Mouse (Mus musculus) MEL (cell line): ENCODE measurements at regions not wholly inside any gene's neighbourhood (a gene's known extent, or its start where the extent isn't known, plus 50 kb on each side); places are given as distances from the start of the nearest gene placed in this dataset.

ENCODE experiments used
- DNase-seq: peaks from one replicate; pipeline ENCODE4 v3.0.0; 2011; ENCODE audit warnings: low read depth, low spot score
- H3K27ac ChIP-seq: 2 replicates; pipeline ENCODE4 v1.5.1; 2012; ENCODE audit warnings: low read depth, mild to moderate bottlenecking, control low read depth, low read length, moderate library complexity; ENCODE audit not compliant: control insufficient read depth
- H3K27me3 ChIP-seq, 2 experiments: fragments of 150-350 bp in 1 of 2; sonication (generic) in 1 of 2; 2 replicates each; pipeline ENCODE4 v1.6.1; 2012; ENCODE audit warnings: low read length in 2 of 2, mild to moderate bottlenecking in 2 of 2, improper control_type of control experiment in 1 of 2, moderate library complexity in 1 of 2; ENCODE audit not compliant: insufficient read depth in 2 of 2, control insufficient read depth in 1 of 2
- H3K36me3 ChIP-seq, 2 experiments: 2 replicates each; pipeline ENCODE4 v1.6.1; 2012 to 2014; ENCODE audit warnings: low read length in 2 of 2, improper control_type of control experiment in 1 of 2, inconsistent platforms in 1 of 2, mild to moderate bottlenecking in 1 of 2; ENCODE audit not compliant: insufficient read depth in 2 of 2, control insufficient read depth in 1 of 2
- H3K4me1 ChIP-seq, 2 experiments: fragments of 150-350 bp in 1 of 2; sonication (generic) in 1 of 2; 2 replicates each; pipeline ENCODE4 v1.6.1; 2012; ENCODE audit warnings: low read length in 2 of 2, improper control_type of control experiment in 1 of 2, mild to moderate bottlenecking in 1 of 2; ENCODE audit not compliant: insufficient read depth in 2 of 2, control insufficient read depth in 1 of 2
- H3K4me3 ChIP-seq, 2 experiments: fragments of 150-350 bp in 1 of 2; sonication (generic) in 1 of 2; 2 replicates each; pipeline ENCODE4 v1.5.1; 2012; ENCODE audit warnings: low read depth in 2 of 2, low read length in 2 of 2, mild to moderate bottlenecking in 2 of 2, moderate library complexity in 2 of 2, control low read depth in 1 of 2, improper control_type of control experiment in 1 of 2; ENCODE audit not compliant: control insufficient read depth in 1 of 2, insufficient read depth in 1 of 2
- H3K79me2 ChIP-seq: 2 replicates; pipeline ENCODE4 v1.6.1; 2012; ENCODE audit warnings: mild to moderate bottlenecking, low read length, moderate library complexity; ENCODE audit not compliant: control insufficient read depth, poor library complexity, insufficient read depth
- H3K9ac ChIP-seq: 2 replicates; pipeline ENCODE4 v1.6.1; 2012; ENCODE audit warnings: low read depth, mild to moderate bottlenecking, control low read depth, low read length, moderate library complexity; ENCODE audit not compliant: control insufficient read depth, poor library complexity, severe bottlenecking
- H3K9me3 ChIP-seq: fragments of 150-350 bp; sonication (generic); replicated peaks from 2 replicates; pipeline ENCODE4 v1.6.1; 2012; ENCODE audit warnings: mild to moderate bottlenecking, low read length, improper control_type of control experiment, moderate library complexity; ENCODE audit not compliant: insufficient read depth
- BHLHE40 ChIP-seq: IDR thresholded peaks from 2 replicates; pipeline ENCODE4 v1.6.1; 2012; ENCODE audit warnings: low read depth, mild to moderate bottlenecking, inconsistent platforms, low read length, improper control_type of control experiment, borderline replicate concordance
- CHD2 ChIP-seq: IDR thresholded peaks from 2 replicates; pipeline ENCODE4 v1.6.1; 2011; ENCODE audit warnings: low read length, improper control_type of control experiment
- CTCF ChIP-seq, 3 experiments: IDR thresholded peaks in 2 of 3; conservative IDR thresholded peaks in 1 of 3; 2 replicates each; pipeline ENCODE4 v1.5.1; 2011 to 2012; ENCODE audit warnings: low read length in 3 of 3, low read depth in 2 of 3, mild to moderate bottlenecking in 2 of 3, improper control_type of control experiment in 1 of 3, inconsistent platforms in 1 of 3, mixed read lengths in 1 of 3, moderate library complexity in 1 of 3; ENCODE audit not compliant: control insufficient read depth in 1 of 3, insufficient read depth in 1 of 3, poor library complexity in 1 of 3, severe bottlenecking in 1 of 3
- EP300 ChIP-seq, 2 experiments: IDR thresholded peaks; 2 replicates each; pipeline ENCODE4 v1.6.1; 2011; ENCODE audit warnings: improper control_type of control experiment in 2 of 2, low read length in 2 of 2, low read depth in 1 of 2, mild to moderate bottlenecking in 1 of 2
- GABPA ChIP-seq: IDR thresholded peaks from 2 replicates; pipeline ENCODE4 v1.6.1; 2012; ENCODE audit warnings: low read depth, mild to moderate bottlenecking, inconsistent platforms, low read length, improper control_type of control experiment, moderate library complexity
- KAT2A ChIP-seq: conservative IDR thresholded peaks from 2 replicates; pipeline ENCODE4 v1.6.1; 2012; ENCODE audit warnings: low read depth, low read length, improper control_type of control experiment, inconsistent platforms
- MAFK ChIP-seq: IDR thresholded peaks from 2 replicates; pipeline ENCODE4 v1.6.1; 2011; ENCODE audit warnings: low read depth, mild to moderate bottlenecking, low read length, improper control_type of control experiment, borderline replicate concordance
- MAX ChIP-seq: IDR thresholded peaks from 2 replicates; pipeline ENCODE4 v1.6.1; 2011; ENCODE audit warnings: low read length, improper control_type of control experiment
- MXI1 ChIP-seq: IDR thresholded peaks from 2 replicates; pipeline ENCODE4 v1.6.1; 2011; ENCODE audit warnings: mild to moderate bottlenecking, low read depth, low read length, improper control_type of control experiment
- MYB ChIP-seq: IDR thresholded peaks from 2 replicates; pipeline ENCODE4 v1.6.1; 2011; ENCODE audit warnings: mild to moderate bottlenecking, low read depth, low read length, improper control_type of control experiment
- POLR2A ChIP-seq, 2 experiments: IDR thresholded peaks; 2 replicates each; pipeline ENCODE4 v1.6.1; 2011 to 2012; ENCODE audit warnings: low read length in 2 of 2, mild to moderate bottlenecking in 2 of 2, control low read depth in 1 of 2, improper control_type of control experiment in 1 of 2, low read depth in 1 of 2, moderate library complexity in 1 of 2; ENCODE audit not compliant: control insufficient read depth in 1 of 2, insufficient read depth in 1 of 2, poor library complexity in 1 of 2
- POLR2AphosphoS2 ChIP-seq: IDR thresholded peaks from 2 replicates; pipeline ENCODE4 v1.6.1; 2011; ENCODE audit warnings: low read length, improper control_type of control experiment
- POLR2AphosphoS5 ChIP-seq: IDR thresholded peaks from 2 replicates; pipeline ENCODE4 v1.6.1; 2012; ENCODE audit warnings: low read depth, borderline replicate concordance, mild to moderate bottlenecking, inconsistent platforms, low read length, moderate library complexity, mixed read lengths
- RAD21 ChIP-seq: IDR thresholded peaks from 2 replicates; pipeline ENCODE4 v1.6.1; 2011; ENCODE audit warnings: mild to moderate bottlenecking, low read depth, low read length, improper control_type of control experiment
- SMC3 ChIP-seq: IDR thresholded peaks from 2 replicates; pipeline ENCODE4 v1.6.1; 2011; ENCODE audit warnings: low read depth, low read length, improper control_type of control experiment
- TAL1 ChIP-seq: IDR thresholded peaks from 2 replicates; pipeline ENCODE4 v1.6.1; 2012; ENCODE audit warnings: mild to moderate bottlenecking, inconsistent platforms, low read length, moderate library complexity, mixed read lengths
- TBP ChIP-seq: IDR thresholded peaks from 2 replicates; pipeline ENCODE4 v1.8.0; 2011; ENCODE audit warnings: low read depth, low read length, improper control_type of control experiment
- TCF12 ChIP-seq: IDR thresholded peaks from 2 replicates; pipeline ENCODE4 v1.6.1; 2014; ENCODE audit warnings: low read depth, mild to moderate bottlenecking, inconsistent platforms, low read length, improper control_type of control experiment, moderate library complexity
- UBTF ChIP-seq: IDR thresholded peaks from 2 replicates; pipeline ENCODE4 v1.6.1; 2012; ENCODE audit warnings: low read depth, mild to moderate bottlenecking, inconsistent platforms, low read length, improper control_type of control experiment, moderate library complexity, borderline replicate concordance; ENCODE audit not compliant: insufficient read depth
- USF1 ChIP-seq: IDR thresholded peaks from 2 replicates; pipeline ENCODE4 v1.6.1; 2014; ENCODE audit warnings: low read depth, mild to moderate bottlenecking, inconsistent platforms, low read length, improper control_type of control experiment, moderate library complexity
- USF2 ChIP-seq, 2 experiments: IDR thresholded peaks; 2 replicates each; pipeline ENCODE4 v1.6.1; 2011 to 2012; ENCODE audit warnings: improper control_type of control experiment in 2 of 2, low read length in 2 of 2, borderline replicate concordance in 1 of 2, inconsistent platforms in 1 of 2, low read depth in 1 of 2, mild to moderate bottlenecking in 1 of 2; ENCODE audit not compliant: insufficient read depth in 1 of 2
- ZC3H11A ChIP-seq: IDR thresholded peaks from 2 replicates; pipeline ENCODE4 v1.6.1; 2012; ENCODE audit warnings: low read depth, mild to moderate bottlenecking, inconsistent platforms, low read length, improper control_type of control experiment
- ZKSCAN1 ChIP-seq: IDR thresholded peaks from 2 replicates; pipeline ENCODE4 v1.6.1; 2012; ENCODE audit warnings: low read depth, mild to moderate bottlenecking, inconsistent platforms, low read length, improper control_type of control experiment, moderate library complexity
- ZMIZ1 ChIP-seq: IDR thresholded peaks from 2 replicates; pipeline ENCODE4 v1.6.1; 2012; ENCODE audit warnings: low read depth, mild to moderate bottlenecking, inconsistent platforms, low read length, improper control_type of control experiment, moderate library complexity

DNA sequence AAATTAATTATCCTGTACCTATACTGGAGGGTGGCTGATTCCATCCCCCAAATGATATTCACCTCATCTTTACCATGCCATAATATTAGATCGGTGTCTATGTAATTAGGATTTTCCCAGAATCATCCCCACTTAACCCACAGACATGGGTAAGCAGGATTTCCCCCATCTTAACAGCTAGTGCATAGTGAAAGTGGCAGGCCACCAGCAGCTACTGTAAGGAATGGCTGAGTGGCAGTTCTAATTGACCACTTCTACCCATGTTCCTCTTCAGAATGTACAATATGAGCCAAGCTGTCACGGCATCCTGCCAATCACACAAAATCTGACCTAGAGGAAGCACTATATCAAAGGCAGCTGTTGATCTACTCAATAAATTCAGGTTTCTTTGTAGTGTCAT, 455.8 kb downstream of the Meis1 start:
- DNase-seq: no peak
- Histone ChIP-seq H3K9me3 (no peaks in the 10 kb centered on the region), H3K27ac (no peak overlapping the region), H3K4me1 (no peaks in the 10 kb centered on the region)
- TF ChIP-seq USF1: no peak
- no peak for TF ChIP-seq KAT2A
- no peak for TF ChIP-seq GABPA
- no peak for TF ChIP-seq POLR2AphosphoS2
- no peak for TF ChIP-seq TBP
- TF ChIP-seq EP300 (IDR thresholded peaks at IDR 0.05; ENCODE audit: low read depth in 1 of 2, low read length in 2 of 2): no peak
- no peak for TF ChIP-seq MXI1
- no peak for TF ChIP-seq CTCF (IDR thresholded peaks at IDR 0.05 in 2 of 3, conservative IDR thresholded peaks at IDR 0.05 in 1 of 3; ENCODE audit: control insufficient read depth in 1 of 3, insufficient read depth in 1 of 3, low read depth in 2 of 3, low read length in 3 of 3, poor library complexity in 1 of 3, severe bottlenecking in 1 of 3)
- TF ChIP-seq, all 39 proteins: peak for 0
- no peaks in the 10 kb centered on the region for H3K79me2 ChIP-seq
- H3K9ac ChIP-seq: no peak overlapping the region
- H3K4me3 ChIP-seq: no peak overlapping the region
- H3K36me3 ChIP-seq: no peaks in the 10 kb centered on the region
- no peaks in the 10 kb centered on the region for H3K27me3 ChIP-seq

DNA sequence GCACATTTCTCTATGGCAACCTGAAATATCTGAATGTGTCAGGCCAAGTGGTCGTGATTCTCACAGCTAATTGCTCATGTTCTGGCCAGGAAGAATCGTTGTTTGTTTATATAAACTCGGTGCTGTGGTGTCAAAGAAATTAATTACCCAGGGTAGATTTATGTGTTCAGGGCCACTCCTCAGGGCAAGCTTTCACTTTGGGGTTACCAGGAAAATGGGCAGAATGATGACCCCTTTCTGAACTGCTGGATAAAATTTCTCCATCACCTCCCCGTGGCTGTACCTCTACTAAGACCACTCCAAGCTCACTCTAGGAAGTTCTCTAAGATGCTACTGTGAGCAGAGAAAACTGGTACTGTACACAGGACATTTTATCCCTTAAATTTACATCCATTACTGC, 460.1 kb downstream of the Meis1 start:
- H3K36me3 ChIP-seq: no peaks in the 10 kb centered on the region
- H3K27me3 ChIP-seq: no peaks in the 10 kb centered on the region; a peak in 1 of 4 replicates
- H3K79me2 ChIP-seq: no peaks in the 10 kb centered on the region
- no peaks in the 10 kb centered on the region for H3K9me3 ChIP-seq
- no peak overlapping the region for H3K27ac ChIP-seq
- H3K4me1 ChIP-seq: no peaks in the 10 kb centered on the region
- H3K4me3 ChIP-seq: no peak overlapping the region
- no peak for TF ChIP-seq CHD2
- TF ChIP-seq, all 39 proteins: peak for 0
- DNase-seq: no peak
- H3K9ac ChIP-seq: no peak overlapping the region

DNA sequence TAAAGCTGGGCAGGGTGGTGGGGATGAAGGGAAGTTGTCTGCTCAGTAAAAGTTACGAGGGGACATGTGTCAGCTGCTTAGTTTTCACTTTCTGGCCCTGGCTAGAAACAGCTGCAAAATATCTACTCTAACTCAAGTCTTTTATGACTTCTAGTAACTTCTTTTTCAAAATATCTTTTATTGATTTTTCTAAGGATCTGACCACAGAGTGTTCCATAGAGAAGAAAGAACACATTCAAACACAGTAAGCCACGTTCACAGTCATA, 483.3 kb downstream of the Meis1 start:
- H3K36me3 ChIP-seq: no peaks in the 10 kb centered on the region
- TF ChIP-seq ZKSCAN1 (no peak), POLR2AphosphoS5 (no peak), KAT2A (no peak), UBTF (no peak), TBP (no peak), TAL1 (no peak), RAD21 (no peak), MAFK (no peak), SMC3 (no peak), MAX (no peak), USF2 (IDR thresholded peaks at IDR 0.05; ENCODE audit: borderline replicate concordance in 1 of 2, insufficient read depth in 1 of 2, low read depth in 1 of 2, low read length in 2 of 2) (no peak), BHLHE40 (no peak), ZC3H11A (no peak), TCF12 (no peak), POLR2A (IDR thresholded peaks at IDR 0.05; ENCODE audit: control insufficient read depth in 1 of 2, insufficient read depth in 1 of 2, low read depth in 1 of 2, low read length in 2 of 2, poor library complexity in 1 of 2) (no peak), ZMIZ1 (no peak), MYB (no peak), EP300 (IDR thresholded peaks at IDR 0.05; ENCODE audit: low read depth in 1 of 2, low read length in 2 of 2) (no peak), CTCF (IDR thresholded peaks at IDR 0.05 in 2 of 3, conservative IDR thresholded peaks at IDR 0.05 in 1 of 3; ENCODE audit: control insufficient read depth in 1 of 3, insufficient read depth in 1 of 3, low read depth in 2 of 3, low read length in 3 of 3, poor library complexity in 1 of 3, severe bottlenecking in 1 of 3) (no peak)
- no peak for DNase-seq
- H3K9me3 ChIP-seq: no peaks in the 10 kb centered on the region
- no peak overlapping the region for H3K4me3 ChIP-seq
- no peaks in the 10 kb centered on the region for H3K4me1 ChIP-seq
- H3K79me2 ChIP-seq: no peaks in the 10 kb centered on the region
- no peak overlapping the region for H3K9ac ChIP-seq
- H3K27me3 ChIP-seq: no peaks in the 10 kb centered on the region; a peak in 1 of 4 replicates
- H3K27ac ChIP-seq: no peak overlapping the region
